Comparison of ENCODE assay signal across 8 mouse cellular contexts in genomic region chr1:106629931-106630682, GRCm38 (mm10).
DNase-seq lines count a peak whose midpoint lies in the region; ATAC-seq lines count a peak whose summit lies in the region.

No protein-coding gene starts in this region.

- peaks cover 27% of the 10 kb centered on the region for H3K4me1 ChIP-seq in embryonic facial prominence, embryonic 15.5 days
- H3K4me1 ChIP-seq in heart, embryonic 15.5 days (replicated peaks): peaks cover 40% of the 10 kb centered on the region
- H3K4me1 ChIP-seq in kidney, embryonic 16.5 days (ENCODE audit: insufficient read depth, low read length): peaks cover 34% of the 10 kb centered on the region
- H3K4me1 ChIP-seq in midbrain, embryonic 14.5 days (ENCODE audit: control insufficient read depth, insufficient read depth, low read length): peaks cover 15% of the 10 kb centered on the region; the same call in 1 of the 2 replicates

- WGBS in embryonic facial prominence, embryonic 15.5 days: 17% methylated on average over 4 of the region's 4 CpGs
- 18% methylated on average over 4 of the region's 4 CpGs for WGBS in heart, embryonic 15.5 days
- 9% methylated on average over 4 of the region's 4 CpGs for WGBS in kidney, embryonic 16.5 days
- 21% methylated on average over 4 of the region's 4 CpGs for WGBS in midbrain, embryonic 14.5 days

- H3K36me3 ChIP-seq in embryonic facial prominence, embryonic 15.5 days: no peaks in the 10 kb centered on the region
- H3K36me3 ChIP-seq in heart, embryonic 15.5 days: no peaks in the 10 kb centered on the region
- H3K36me3 ChIP-seq in kidney, embryonic 16.5 days (ENCODE audit: insufficient read depth, low read length): no peaks in the 10 kb centered on the region
- no peaks in the 10 kb centered on the region for H3K36me3 ChIP-seq in midbrain, embryonic 14.5 days (ENCODE audit: control insufficient read depth, insufficient read depth, low read length)

- H3K4me2 ChIP-seq in embryonic facial prominence, embryonic 15.5 days (replicated peaks): peak overlapping the region; percentile 34; the same call in 1 of the 2 replicates
- peak overlapping the region; percentile 16; the same call in 1 of the 2 replicates for H3K4me2 ChIP-seq in heart, embryonic 15.5 days
- H3K4me2 ChIP-seq in kidney, embryonic 16.5 days (replicated peaks; ENCODE audit: low read depth, low read length): peak overlapping the region; percentile 8; the same call in 1 of the 2 replicates
- no peak overlapping the region for H3K4me2 ChIP-seq in midbrain, embryonic 14.5 days (ENCODE audit: low read length)

- peak; percentile 75 for ATAC-seq in embryonic facial prominence, embryonic 15.5 days (ENCODE audit: insufficient number of reproducible peaks, low FRiP score, low TSS enrichment, low read depth)
- peak; percentile 19; the same call in 1 of the 2 replicates for ATAC-seq in heart, embryonic 15.5 days (replicated peaks; ENCODE audit: insufficient number of reproducible peaks, insufficient read depth, low FRiP score, low read depth)
- peak; percentile 74 for ATAC-seq in kidney, embryonic 16.5 days (ENCODE audit: low FRiP score, low TSS enrichment)
- 0 out of 2 replicates have a peak, but pooled peaks have one; percentile 31 for ATAC-seq in midbrain, embryonic 14.5 days (ENCODE audit: low FRiP score, low TSS enrichment)

- DNase-seq in adrenal gland, postnatal 10 days: peak; percentile 22
- DNase-seq in adrenal gland, adult 8-10 months: no peak
- peak; percentile 31 for DNase-seq in midbrain, embryonic 14.5 days
- no peak for DNase-seq in natural killer cell, adult 2 months (ENCODE audit: low spot score in 2 of 2)
- DNase-seq in cerebellum, adult 11 months: no peak

- H3K9ac ChIP-seq in embryonic facial prominence, embryonic 15.5 days: no peak overlapping the region
- H3K9ac ChIP-seq in heart, embryonic 15.5 days: no peak overlapping the region
- H3K9ac ChIP-seq in kidney, embryonic 16.5 days (replicated peaks; ENCODE audit: low read length): 0 out of 2 replicates have a peak overlapping the region, but pooled peaks have one; percentile 26
- H3K9ac ChIP-seq in midbrain, embryonic 14.5 days (replicated peaks; ENCODE audit: low read length): no peak overlapping the region

- H3K9me3 ChIP-seq in embryonic facial prominence, embryonic 15.5 days (replicated peaks): no peaks in the 10 kb centered on the region
- H3K9me3 ChIP-seq in heart, embryonic 15.5 days (replicated peaks): no peaks in the 10 kb centered on the region
- H3K9me3 ChIP-seq in kidney, embryonic 16.5 days (ENCODE audit: low read length): no peaks in the 10 kb centered on the region
- H3K9me3 ChIP-seq in midbrain, embryonic 14.5 days (ENCODE audit: control insufficient read depth, low read length): no peaks in the 10 kb centered on the region

- no peak overlapping the region for H3K4me3 ChIP-seq in embryonic facial prominence, embryonic 15.5 days (replicated peaks)
- H3K4me3 ChIP-seq in heart, embryonic 15.5 days: no peak overlapping the region
- H3K4me3 ChIP-seq in kidney, embryonic 16.5 days (ENCODE audit: low read length): no peak overlapping the region
- H3K4me3 ChIP-seq in midbrain, embryonic 14.5 days (replicated peaks; ENCODE audit: low read depth, low read length): no peak overlapping the region

- H3K27me3 ChIP-seq in embryonic facial prominence, embryonic 15.5 days: no peaks in the 10 kb centered on the region
- no peaks in the 10 kb centered on the region for H3K27me3 ChIP-seq in heart, embryonic 15.5 days
- no peaks in the 10 kb centered on the region for H3K27me3 ChIP-seq in kidney, embryonic 16.5 days (ENCODE audit: insufficient read depth, low read length)
- no peaks in the 10 kb centered on the region for H3K27me3 ChIP-seq in midbrain, embryonic 14.5 days (ENCODE audit: control insufficient read depth, insufficient read depth, low read length)

- H3K27ac ChIP-seq in embryonic facial prominence, embryonic 15.5 days (replicated peaks): peak overlapping the region; percentile 89
- H3K27ac ChIP-seq in heart, embryonic 15.5 days: peak overlapping the region; percentile 70
- peak overlapping the region; percentile 88 for H3K27ac ChIP-seq in kidney, embryonic 16.5 days (ENCODE audit: low read length)
- H3K27ac ChIP-seq in midbrain, embryonic 14.5 days (replicated peaks; ENCODE audit: low read depth, low read length): no peak overlapping the region

Comparison
In these comparisons a context has a peak if more than half of its experiments do, and no peak if none do; other contexts are left out.
1. DNase-seq: peak in adrenal gland, postnatal 10 days (single experiment) and midbrain, embryonic 14.5 days (single experiment); none in adrenal gland, adult 8-10 months (single experiment), natural killer cell, adult 2 months (0 of 2) and cerebellum, adult 11 months (single experiment).
2. ATAC-seq: peak in every context shown above with its lines; median percentile 75 in embryonic facial prominence, embryonic 15.5 days; 74 in kidney, embryonic 16.5 days; 31 in midbrain, embryonic 14.5 days; 19 in heart, embryonic 15.5 days.